Mouse (Mus musculus) mouse embryonic stem cell (cell line): Measurements from ENCODE around the gene Dnajc7.
"Not testable (repeated sequence)": the region's sequence is repeated elsewhere in the genome, so short reads cannot be mapped to it uniquely, and the experiment has no call there.

ENCODE experiments used
- in situ Hi-C, 2 experiments: fragments of 300-500 bp; cut with MboI; formaldehyde crosslinking; loops; 1 replicate in 1 of 2; 3 replicates in 1 of 2; pipeline ENCODE4 v1.14.3; 2019 to 2020; ENCODE audit warnings: low sequenced_read_pairs in 2 of 2, low pct_unique_long_range_greater_than_20kb in 1 of 2, mixed read lengths in 1 of 2; ENCODE audit not compliant: unreplicated experiment in 1 of 2

Dnajc7 gene

DNA sequence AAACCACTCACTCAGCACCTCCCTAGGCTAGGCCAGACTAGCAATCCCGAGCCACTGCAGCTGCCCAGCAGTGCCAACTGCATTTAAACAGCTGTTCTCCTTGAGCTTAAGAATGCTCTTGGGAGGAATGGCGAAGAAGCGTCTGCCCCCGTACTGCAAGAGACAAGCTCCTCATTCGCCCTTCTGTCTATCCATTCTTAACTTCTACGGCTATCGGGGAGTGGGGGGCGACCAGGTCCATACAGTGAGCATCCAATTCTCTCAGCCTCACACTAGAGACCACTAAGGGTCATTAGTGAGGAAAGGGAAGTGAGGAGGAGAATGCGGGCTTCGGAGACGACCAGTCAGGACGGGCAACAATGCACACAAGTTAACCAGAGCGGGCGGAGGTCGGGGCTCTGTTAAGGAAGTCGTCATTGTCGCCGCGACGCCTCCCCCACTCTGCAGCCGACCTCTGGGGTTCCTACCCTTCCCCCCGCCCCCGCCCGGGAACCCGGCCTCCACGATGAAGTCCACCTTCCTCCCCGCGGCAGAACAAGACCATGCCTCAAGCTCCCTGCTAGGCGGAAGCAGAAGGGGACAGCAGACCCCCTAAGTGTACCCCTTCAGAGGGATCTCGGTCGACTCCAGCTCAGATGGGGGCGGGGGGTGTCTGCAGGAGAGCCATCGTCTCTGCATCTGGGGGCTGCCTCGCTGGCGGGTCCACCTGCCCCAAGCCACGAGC, 1.0 kb downstream of the Dnajc7 start, which contains the start of gene Nkiras2:
Nkiras2 (plus strand) TSS at position 484 of the 724 bp plus-strand sequence.
- in situ Hi-C loops = no loop called here

DNA sequence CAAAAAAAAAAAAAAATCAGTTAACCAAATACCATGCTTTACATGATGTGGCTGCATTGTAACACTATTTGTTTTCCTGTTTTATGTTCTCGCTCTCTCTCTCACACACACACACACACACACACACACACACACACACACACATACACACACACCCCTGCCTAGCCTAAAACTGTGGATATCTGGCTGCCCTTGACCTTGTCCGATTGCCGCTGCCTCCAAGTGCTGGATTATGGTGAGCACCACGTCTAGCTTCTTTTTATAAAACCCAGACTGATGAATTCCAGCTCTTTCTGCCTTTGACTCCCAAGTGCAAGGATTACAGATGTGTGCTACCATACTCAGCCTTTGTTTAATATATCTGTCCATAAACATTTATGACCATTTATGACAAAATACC, 2.5 kb downstream of the Dnajc7 start:
- in situ Hi-C loops = no loop called here

DNA sequence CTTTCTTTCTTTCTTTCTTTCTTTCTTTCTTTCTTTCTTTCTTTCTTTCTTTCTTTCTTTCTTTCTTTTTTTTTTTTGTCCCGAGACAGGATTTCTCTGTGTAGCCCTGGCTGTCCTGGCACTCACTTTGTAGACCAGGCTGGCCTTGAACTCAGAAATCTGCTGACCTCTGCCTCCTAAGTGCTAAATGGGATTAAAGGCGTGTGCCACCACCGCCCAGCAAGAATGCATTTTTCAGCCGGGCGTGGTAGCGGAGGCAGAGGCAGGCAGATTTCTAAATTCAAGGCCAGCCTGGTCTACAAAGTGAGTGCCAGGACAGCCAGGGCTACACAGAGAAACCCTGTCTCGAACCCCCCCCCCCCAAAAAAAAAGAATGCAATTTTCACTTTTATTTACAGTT, 3.1 kb downstream of the Dnajc7 start:
- in situ Hi-C loops = not testable (repeated sequence)

DNA sequence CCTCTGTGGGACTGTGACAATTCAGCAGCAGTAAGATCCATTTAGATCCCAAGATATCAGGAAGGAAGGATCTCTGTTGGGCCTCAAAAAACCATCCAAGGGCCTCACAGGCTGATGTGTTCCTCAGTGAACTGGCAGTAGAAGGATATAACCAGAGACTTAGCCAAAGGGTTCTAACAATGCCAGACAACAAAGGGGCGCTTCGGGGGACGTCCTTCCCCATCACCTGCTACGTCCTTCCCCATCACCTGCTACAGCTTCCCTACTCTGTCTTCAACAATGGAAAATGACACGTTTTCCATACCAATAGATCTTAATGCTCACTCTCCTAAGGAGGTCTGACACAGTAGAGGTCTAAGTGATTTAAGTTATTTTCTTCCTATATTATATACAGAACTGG, 3.6 kb downstream of the Dnajc7 start:
- in situ Hi-C loops = no loop called here

DNA sequence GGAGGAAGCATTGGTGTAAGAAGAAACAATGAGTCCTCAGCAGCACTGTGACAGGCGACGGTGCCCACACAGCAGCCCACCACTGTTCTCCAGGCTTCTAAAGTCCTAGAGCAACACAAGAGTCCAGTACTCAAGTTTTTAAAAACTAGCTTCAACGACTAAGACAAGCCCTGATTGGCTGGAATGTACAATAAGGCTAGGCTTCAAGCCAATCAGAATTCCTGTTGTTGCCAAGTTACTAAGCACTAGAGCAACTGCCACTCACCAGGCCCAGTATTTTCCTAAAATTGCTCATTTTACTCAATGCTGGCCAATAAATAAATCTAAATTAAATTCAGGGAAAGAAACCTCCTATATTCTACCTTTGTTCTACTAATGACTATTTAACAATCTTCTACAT, 6.7 kb downstream of the Dnajc7 start:
- in situ Hi-C loops = no loop called here

DNA sequence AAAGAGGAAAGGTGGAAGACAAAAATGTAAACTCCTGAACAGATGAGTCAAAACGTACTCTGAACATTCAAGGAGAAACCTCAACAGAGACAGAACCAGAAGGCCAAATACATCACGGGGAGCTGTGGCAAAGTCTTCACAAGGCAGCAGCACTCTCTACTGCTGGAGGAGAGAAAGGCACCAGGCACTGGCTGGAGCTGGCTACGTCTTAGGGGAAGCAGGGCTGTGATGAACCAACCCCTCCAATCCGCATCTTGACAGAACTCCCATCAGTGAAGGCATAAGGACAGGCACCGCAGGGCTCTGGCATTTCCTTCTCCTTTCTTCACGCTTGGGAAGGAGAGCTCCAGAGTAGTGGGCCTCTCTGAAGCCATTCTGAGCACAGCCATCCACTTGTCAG, 8.3 kb downstream of the Dnajc7 start:
- in situ Hi-C loops = no loop called here

DNA sequence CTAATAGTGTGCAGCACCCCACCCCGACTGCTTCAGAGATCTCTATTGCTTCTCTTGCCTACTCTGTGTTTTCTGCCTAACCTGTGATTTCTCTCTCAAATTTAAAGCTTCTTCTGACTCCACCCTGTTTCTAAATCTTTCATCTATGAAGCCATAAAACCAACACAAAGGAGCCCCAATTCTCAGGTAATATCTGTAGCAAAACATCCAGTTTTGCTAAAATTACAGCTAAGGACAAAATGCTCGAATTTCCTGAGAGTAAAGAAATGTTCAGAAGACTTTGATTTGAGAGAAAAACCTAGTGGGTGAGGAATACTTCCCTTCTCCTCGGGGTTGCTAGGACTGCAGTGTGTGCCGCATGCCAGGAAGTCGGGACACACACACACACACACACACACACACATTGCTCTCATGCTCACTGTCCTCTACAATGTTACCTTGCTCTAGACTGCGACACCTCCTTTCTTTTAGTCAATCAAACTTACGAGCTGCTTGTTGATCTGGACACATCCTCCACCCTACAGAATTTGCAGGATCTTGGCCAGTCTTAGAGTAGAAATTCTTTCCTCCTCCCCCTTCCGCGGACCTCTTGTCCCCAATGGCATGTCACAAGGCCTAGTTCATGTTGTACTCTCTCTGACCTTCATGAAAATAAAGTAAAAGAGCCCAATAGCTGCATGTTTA, 9.8 kb downstream of the Dnajc7 start:
- in situ Hi-C loops = no loop called here

DNA sequence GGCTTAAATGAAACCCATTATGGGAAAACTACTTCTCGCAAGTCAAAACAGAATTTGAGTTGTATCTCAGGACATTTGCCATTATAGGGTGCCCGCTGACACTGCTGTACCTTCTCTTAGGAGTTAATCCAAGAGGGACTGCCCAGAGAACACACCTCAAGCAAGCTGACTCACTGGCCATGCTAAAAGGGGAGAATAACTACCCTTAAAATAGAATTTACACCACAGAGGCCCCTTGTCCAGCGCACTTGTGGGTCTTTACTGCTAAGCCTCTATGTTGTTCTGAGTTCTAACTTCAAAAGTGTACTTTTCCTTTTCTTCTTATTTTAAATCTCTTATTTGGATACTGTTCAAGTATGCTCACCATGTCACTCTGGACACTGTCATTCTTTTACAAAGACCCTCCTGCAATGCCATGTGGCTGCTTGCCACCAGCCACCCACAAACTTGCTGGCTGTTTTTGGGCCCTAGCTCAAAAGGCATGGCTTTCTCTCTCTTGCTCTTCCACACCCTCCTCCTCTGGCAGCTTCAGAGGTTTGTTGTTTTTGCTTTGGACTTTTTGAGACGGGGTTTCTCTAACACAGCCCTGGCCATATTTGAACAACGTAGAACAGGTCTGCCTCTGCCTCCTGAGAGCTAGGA, 10.5 kb downstream of the Dnajc7 start:
- in situ Hi-C loops = no loop called here

DNA sequence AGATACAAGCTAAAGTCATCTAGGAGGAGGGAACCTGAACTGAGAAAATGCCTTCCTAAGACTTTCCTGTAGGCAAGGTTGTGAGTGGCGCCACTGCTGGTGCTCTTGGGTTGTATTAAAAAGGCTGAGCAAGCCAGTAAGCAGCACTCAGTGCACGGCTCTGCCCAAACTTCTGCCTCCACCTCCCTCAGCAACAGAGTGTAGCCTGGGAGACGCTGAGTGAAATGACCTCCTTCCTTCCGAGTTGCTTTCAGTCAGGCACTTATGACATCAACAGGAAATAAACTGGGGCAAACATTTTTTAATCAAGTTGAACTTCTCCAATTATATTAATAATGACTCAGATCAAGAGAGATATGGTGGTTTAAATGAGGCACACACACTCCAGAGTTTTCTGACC, 11.2 kb downstream of the Dnajc7 start:
- in situ Hi-C loops = no loop called here

DNA sequence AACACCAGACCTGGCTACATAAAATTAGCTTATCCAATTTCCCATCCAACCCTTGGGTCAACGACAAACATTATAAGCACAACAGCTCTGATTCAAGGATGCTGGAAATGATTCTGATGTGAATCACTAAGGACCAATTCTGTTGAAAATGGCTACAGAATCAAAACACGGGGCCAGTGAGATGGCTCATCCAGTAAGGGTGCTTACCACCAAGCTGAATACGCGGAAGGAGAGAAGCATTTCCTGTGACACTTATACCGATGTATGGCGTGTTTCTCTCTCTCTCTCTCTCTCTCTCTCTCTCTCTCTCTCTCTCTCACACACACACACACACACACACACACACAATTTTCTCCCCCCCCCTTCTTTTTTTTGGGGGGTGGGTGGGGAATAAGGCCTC, 12.8 kb downstream of the Dnajc7 start:
- in situ Hi-C loops = no loop called here

DNA sequence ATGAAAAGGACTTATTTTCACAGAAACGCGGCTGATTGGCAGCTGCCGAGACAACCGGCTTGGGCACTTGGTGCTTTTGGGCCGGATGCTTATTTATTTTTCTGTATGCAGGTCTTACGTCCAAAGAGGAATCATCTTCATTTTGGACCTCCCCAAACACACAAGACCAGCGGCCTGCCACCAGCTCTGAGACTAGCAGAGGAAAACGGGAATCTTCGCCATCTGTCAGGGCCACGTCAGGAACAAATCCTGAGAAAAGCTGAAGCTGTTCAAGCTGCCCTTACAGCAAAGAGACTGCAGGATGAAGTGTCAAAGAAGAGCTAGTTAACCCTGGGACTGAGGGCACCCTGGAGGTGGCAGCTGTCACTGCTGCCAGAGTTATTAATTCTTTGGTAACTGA, 14.5 kb downstream of the Dnajc7 start:
- in situ Hi-C loops = no loop called here

DNA sequence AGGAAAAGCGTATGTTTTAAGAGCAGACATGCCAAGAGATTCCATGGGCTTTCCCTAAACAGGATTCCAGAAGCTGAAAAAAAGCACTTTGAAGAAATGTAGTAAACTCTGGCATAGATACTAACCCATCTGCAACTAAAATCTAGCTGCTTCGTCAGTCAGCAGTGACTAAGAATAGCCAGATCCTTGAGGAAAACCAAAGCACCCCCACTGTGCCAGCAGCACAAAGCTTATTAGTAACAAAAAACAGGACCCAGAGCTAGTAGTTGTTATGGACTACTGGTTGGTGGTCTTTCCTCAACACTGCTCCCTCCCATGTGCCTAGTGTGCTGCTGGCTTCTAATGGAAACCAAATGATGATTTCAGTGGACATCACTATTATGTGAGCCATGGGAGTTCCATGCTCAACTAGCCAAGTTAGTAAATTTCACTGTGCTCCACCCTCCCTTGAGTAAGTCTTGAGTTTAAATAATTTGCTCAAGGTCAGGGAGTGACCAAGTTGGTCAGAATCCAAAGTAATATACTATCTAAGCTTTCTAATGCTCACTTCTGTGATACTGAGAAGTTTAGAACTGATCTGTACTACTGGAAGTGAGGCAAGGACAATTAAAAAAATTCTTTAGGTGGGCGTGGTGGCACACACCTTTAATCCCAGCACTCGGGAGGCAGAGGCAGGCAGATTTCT, 15.5 kb downstream of the Dnajc7 start:
- in situ Hi-C loops = no loop called here

DNA sequence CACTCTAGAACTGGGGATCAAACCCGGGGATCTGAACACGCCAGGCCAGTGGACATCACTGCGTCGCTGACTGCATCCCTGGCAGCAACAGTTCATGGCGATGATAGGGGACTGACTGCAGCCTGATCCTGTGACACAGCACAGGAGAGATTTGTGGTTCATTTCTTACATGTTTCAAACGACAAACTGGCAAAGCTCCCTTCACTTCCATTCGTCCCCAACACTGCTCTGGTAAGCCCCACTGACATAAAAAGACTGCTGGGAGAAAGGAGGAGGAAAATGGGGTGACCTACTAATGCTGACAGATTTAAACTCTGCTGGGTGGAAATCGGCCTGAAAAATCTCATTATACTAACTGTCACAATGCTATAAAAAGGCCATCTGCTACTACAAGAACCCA, 16.2 kb downstream of the Dnajc7 start:
- in situ Hi-C loops = no loop called here

DNA sequence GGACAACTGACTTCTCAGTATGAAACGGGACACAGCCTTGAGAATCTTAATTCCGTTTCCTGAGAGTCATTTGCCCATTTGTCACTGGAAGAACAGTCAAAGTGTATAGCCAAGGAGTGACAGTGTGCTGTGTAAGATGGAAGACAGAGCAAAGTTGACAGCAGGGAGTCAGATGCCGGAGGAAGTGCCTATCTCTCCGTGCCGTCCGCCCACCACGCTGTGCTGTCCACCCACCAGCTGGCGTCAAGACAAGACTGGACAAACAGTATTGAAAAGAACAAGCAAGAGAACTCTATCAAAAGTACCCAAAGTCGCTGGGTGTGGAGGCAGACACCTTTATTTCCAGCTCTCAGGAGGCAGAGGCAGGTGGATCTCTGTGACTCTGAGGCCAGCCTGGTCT, 16.8 kb downstream of the Dnajc7 start:
- in situ Hi-C loops = no loop called here

DNA sequence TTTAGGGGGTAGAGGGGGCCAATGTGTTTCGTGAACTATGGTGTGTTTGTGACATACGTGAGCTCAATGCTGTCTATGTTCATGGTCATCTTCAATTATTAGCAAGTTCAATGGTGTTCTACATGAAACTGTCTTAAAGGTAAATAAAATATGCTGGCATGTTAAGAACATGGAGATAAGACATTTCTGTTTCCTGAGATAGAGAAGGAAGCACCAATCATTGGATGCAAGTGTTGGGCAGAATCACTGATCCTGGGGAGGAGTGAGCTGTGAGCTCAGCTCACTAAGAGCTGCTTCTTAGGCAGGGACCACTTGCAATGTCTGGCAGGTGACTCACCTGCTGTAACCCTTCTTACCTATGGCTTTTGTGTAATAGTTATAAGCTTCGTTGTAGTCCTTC, 18.6 kb downstream of the Dnajc7 start:
- in situ Hi-C loops = no loop called here

DNA sequence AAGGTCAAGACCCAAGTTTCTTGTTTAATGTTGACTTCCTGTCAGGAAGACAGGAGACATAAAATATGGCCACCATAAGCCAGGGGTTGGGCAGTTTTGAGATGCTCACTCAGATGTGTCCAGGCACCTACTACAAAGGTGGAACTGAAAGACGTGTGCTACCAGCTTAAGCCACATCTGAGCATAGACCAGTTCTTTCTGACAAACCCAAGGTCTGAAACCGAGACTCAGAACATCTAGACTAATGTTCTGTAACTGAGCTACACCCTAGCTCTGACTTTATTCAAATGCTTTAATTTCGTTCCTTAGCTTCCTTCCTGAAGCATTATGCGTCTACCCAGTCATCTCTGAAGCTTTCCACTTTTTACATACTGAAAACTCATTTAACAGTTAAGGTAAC, 21.9 kb downstream of the Dnajc7 start:
- in situ Hi-C loops = no loop called here

DNA sequence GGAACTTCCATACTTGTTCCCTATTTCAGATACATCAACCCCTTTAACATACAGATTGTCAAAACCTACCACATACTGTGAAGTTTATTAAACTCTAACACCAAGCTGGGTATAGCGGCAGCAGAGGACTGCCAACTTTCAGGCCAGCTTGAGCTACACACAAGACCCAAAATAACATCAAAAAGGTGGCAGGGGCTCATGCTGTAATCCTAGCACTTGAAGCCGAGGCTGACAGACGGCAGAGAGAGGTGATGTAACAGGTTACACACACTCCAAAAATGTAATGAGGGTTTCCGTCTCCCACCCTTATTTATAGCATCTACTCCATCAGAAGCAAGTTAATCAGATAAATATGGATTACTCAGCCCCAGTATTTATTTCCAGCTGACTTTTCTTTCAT, 24.4 kb downstream of the Dnajc7 start:
- in situ Hi-C loops = no loop called here

DNA sequence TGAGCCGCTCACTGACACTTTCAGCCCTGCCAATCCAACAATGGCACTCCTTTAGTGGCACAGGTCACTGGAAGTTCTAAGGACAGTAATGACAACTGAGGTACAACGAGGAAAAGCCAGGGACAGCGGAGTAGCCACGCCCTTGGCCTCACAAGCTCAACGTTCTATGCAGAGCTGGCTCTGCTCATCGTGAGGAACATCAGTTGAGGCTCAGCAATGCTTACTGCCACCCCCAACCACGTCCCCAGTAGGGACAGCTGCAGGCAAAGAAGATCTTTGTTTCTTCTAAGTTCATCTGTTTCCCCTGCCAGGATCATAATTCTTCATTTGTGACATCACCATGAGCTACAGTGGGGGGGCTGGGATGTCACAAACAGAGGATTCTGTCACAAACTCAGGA, 25.4 kb downstream of the Dnajc7 start:
- in situ Hi-C loops = no loop called here

DNA sequence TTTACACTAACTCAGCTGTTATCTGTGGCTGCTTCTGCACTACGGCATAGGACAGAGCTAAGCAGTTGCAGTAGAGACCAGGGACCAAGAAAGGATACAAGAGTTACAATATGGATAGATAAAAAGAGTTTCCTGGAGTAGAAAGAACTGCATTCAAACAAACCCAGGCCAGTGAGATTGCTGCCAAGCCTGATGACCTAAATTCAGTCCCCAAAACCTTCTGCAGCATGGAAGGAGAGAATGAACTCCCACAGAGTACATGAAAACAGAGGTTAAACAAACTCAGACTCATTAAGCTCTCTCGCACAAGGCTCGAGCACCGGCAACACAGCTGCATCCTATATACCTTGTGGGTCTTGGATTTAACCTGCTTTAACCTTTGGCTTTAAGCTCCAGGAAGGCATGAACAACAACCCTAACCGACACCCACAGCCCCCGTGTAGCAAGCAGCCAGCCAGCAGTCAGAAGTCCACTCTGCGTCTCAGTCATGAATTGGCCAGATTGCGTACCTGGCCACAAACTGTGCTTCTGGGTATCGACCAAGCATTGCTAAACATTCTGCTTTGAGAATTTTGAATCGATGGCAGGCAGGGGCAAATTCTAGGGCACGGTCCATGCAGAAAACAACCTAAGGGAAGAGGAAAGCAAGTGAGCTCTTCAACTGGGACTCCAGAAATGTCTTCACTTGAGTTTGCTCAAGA, 27.5 kb downstream of the Dnajc7 start:
- in situ Hi-C loops = no loop called here
